ENCODE assay signal across 23 mouse cellular contexts in the genomic region with DNA sequence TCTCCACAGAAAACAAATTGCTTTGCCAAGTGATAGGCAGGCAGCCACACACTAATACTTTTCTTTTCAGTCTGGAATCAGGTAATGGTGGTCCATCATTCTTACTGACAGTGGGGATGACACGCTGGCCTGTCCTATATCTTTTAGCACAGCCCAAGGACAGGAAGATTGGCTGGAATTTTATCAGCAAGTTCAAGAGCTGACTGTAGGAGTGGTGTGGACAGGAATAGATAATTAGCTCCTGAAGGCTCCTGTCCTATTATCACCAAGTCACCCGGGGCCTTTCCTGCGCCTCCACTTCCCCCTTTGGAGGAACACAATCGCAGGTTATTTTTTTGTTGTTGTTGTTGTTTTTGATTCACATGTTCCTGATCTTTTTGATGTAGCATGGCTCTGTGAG.
DNase-seq lines count a peak whose midpoint lies in the region; ATAC-seq and TF ChIP-seq lines count a peak whose summit lies in the region.
"Had no signal": no experiment of that assay in that cellular context is flagged by ENCODE, and none has a peak within 500 bp of the region (broad histone marks: within the 10 kb centered on the region; RNA-seq: fewer than 3 reads in every experiment).

No protein-coding gene starts in this region.

- no peaks in the 10 kb centered on the region for H3K36me3 ChIP-seq in heart, embryonic 13.5 days
- H3K36me3 ChIP-seq in MEL (ENCODE audit: control insufficient read depth in 1 of 2, insufficient read depth in 2 of 2, low read length in 2 of 2): 0 out of 4 replicates have a peak, but pooled peaks cover 0 to 3% of the 10 kb centered on the region in 2 experiments
- H3K36me3 ChIP-seq in liver, embryonic 13.5 days: no peaks in the 10 kb centered on the region
- H3K36me3 ChIP-seq: heart, embryonic 10.5 days; heart, embryonic 15.5 days; hindbrain, embryonic 12.5 days; hindbrain, embryonic 15.5 days; intestine, embryonic 15.5 days had no signal

- no peaks in the 10 kb centered on the region for H3K79me2 ChIP-seq in MEL (ENCODE audit: control insufficient read depth, insufficient read depth, low read length, poor library complexity)

- TF ChIP-seq POLR2A in MEL (IDR thresholded peaks at IDR 0.05; ENCODE audit: control insufficient read depth in 1 of 2, insufficient read depth in 1 of 2, low read depth in 1 of 2, low read length in 2 of 2, poor library complexity in 1 of 2): no peak

- peak overlapping the region; percentile 36 for H3K27ac ChIP-seq in heart, embryonic 13.5 days (replicated peaks)
- no peak overlapping the region for H3K27ac ChIP-seq in MEL (ENCODE audit: control insufficient read depth, low read depth, low read length)
- no peak overlapping the region for H3K27ac ChIP-seq in liver, embryonic 13.5 days
- H3K27ac ChIP-seq: heart, adult 2 months; heart, embryonic 15.5 days; hindbrain, embryonic 12.5 days; hindbrain, embryonic 15.5 days; intestine, embryonic 15.5 days had no signal

- H3K4me2 ChIP-seq in heart, embryonic 13.5 days: 0 out of 2 replicates have a peak overlapping the region, but pooled peaks have one; percentile 9
- H3K4me2 ChIP-seq in liver, embryonic 13.5 days: no peak overlapping the region
- H3K4me2 ChIP-seq: heart, embryonic 15.5 days; hindbrain, embryonic 12.5 days; hindbrain, embryonic 15.5 days; intestine, embryonic 15.5 days had no signal

- no peak for DNase-seq in heart, postnatal 4 days
- DNase-seq in MEL (ENCODE audit: low read depth, low spot score) (peak; percentile 14), MEL-GATA-1-ER (ENCODE audit: extremely low read depth, low read depth) (peak; percentile 51)
- no peak for DNase-seq in liver, embryonic 13.5 days
- DNase-seq in right cerebral cortex, postnatal 4 days: no peak
- DNase-seq: adrenal gland, adult 8-10 months; adrenal gland, postnatal 25 days; cerebellum, adult 18-20 months; cerebellum, adult 9-10 months; cerebellum, postnatal 14 days; gastrocnemius, postnatal 10 days; gastrocnemius, postnatal 36 days; heart, adult 2 months; heart, postnatal 10 days; kidney, adult 11 months had no signal

- H3K4me3 ChIP-seq in heart, embryonic 13.5 days: no peak overlapping the region
- H3K4me3 ChIP-seq in MEL (ENCODE audit: control insufficient read depth in 1 of 2, insufficient read depth in 1 of 2, low read depth in 2 of 2, low read length in 2 of 2): no peak overlapping the region
- H3K4me3 ChIP-seq in liver, embryonic 13.5 days (replicated peaks): no peak overlapping the region
- H3K4me3 ChIP-seq: heart, adult 2 months; heart, embryonic 10.5 days; heart, embryonic 15.5 days; hindbrain, embryonic 12.5 days; hindbrain, embryonic 15.5 days; intestine, embryonic 15.5 days had no signal

- peak in 1 of 2 experiments; percentile 49; a peak in 2 of 4 replicates for TF ChIP-seq EP300 in MEL (IDR thresholded peaks at IDR 0.05; ENCODE audit: low read depth in 1 of 2, low read length in 2 of 2)

- no peak for TF ChIP-seq CTCF in MEL (IDR thresholded peaks at IDR 0.05 in 2 of 3, conservative IDR thresholded peaks at IDR 0.05 in 1 of 3; ENCODE audit: control insufficient read depth in 1 of 3, insufficient read depth in 1 of 3, low read depth in 2 of 3, low read length in 3 of 3, poor library complexity in 1 of 3, severe bottlenecking in 1 of 3)

- WGBS in heart, embryonic 13.5 days: 11% methylated on average over 4 of the region's 4 CpGs
- WGBS in liver, embryonic 13.5 days (ENCODE audit: insufficient replicate concordance): 11% methylated on average over 4 of the region's 4 CpGs

- ATAC-seq in heart, embryonic 13.5 days (ENCODE audit: extremely low read depth, insufficient number of reproducible peaks, low FRiP score, low TSS enrichment): no peak
- peak; percentile 58; the same call in 1 of the 2 replicates for ATAC-seq in liver, embryonic 13.5 days (ENCODE audit: low read depth)
- ATAC-seq: CD4-positive, CD25-positive, alpha-beta regulatory T cell, adult 4 months; forebrain, embryonic 16.5 days; intestine, embryonic 15.5 days had no signal

- H3K9me3 ChIP-seq in heart, embryonic 13.5 days: no peaks in the 10 kb centered on the region
- H3K9me3 ChIP-seq in MEL (replicated peaks; ENCODE audit: insufficient read depth, low read length): no peaks in the 10 kb centered on the region
- H3K9me3 ChIP-seq in liver, embryonic 13.5 days (replicated peaks): no peaks in the 10 kb centered on the region
- H3K9me3 ChIP-seq: heart, embryonic 10.5 days; heart, embryonic 15.5 days; hindbrain, embryonic 12.5 days; hindbrain, embryonic 15.5 days; intestine, embryonic 15.5 days had no signal

- H3K4me1 ChIP-seq in heart, embryonic 13.5 days: peaks cover 16% of the 10 kb centered on the region
- peaks cover 0 to 3% of the 10 kb centered on the region in 2 experiments; a peak in 1 of 4 replicates for H3K4me1 ChIP-seq in MEL (ENCODE audit: control insufficient read depth in 1 of 2, insufficient read depth in 2 of 2, low read length in 2 of 2)
- peaks cover 10% of the 10 kb centered on the region for H3K4me1 ChIP-seq in liver, embryonic 13.5 days (replicated peaks)
- H3K4me1 ChIP-seq: hindbrain, embryonic 12.5 days; intestine, embryonic 15.5 days had no signal

- no peak overlapping the region for H3K9ac ChIP-seq in heart, embryonic 13.5 days
- no peak overlapping the region for H3K9ac ChIP-seq in MEL (ENCODE audit: control insufficient read depth, low read depth, low read length, poor library complexity, severe bottlenecking)
- no peak overlapping the region for H3K9ac ChIP-seq in liver, embryonic 13.5 days
- H3K9ac ChIP-seq: heart, embryonic 15.5 days; hindbrain, embryonic 12.5 days; hindbrain, embryonic 15.5 days; intestine, embryonic 15.5 days had no signal

- H3K27me3 ChIP-seq in heart, embryonic 13.5 days (replicated peaks): no peaks in the 10 kb centered on the region
- no peaks in the 10 kb centered on the region for H3K27me3 ChIP-seq in MEL (ENCODE audit: control insufficient read depth in 1 of 2, insufficient read depth in 2 of 2, low read length in 2 of 2)
- H3K27me3 ChIP-seq in liver, embryonic 13.5 days: no peaks in the 10 kb centered on the region
- H3K27me3 ChIP-seq: heart, embryonic 15.5 days; hindbrain, embryonic 12.5 days; hindbrain, embryonic 15.5 days; intestine, embryonic 15.5 days had no signal

- no peak for TF ChIP-seq RAD21 in MEL (IDR thresholded peaks at IDR 0.05; ENCODE audit: low read depth, low read length)

TF ChIP-seq in MEL, 35 proteins besides CTCF, POLR2A, EP300 and RAD21:
- TF ChIP-seq USF2 (IDR thresholded peaks at IDR 0.05; ENCODE audit: borderline replicate concordance in 1 of 2, insufficient read depth in 1 of 2, low read depth in 1 of 2, low read length in 2 of 2) (no peak), TAL1 (IDR thresholded peaks at IDR 0.05; ENCODE audit: low read length) (peak; percentile 48), KAT2A (conservative IDR thresholded peaks at IDR 0.05; ENCODE audit: low read depth, low read length) (no peak), TBP (IDR thresholded peaks at IDR 0.05; ENCODE audit: low read depth, low read length) (no peak), NELFE (IDR thresholded peaks at IDR 0.05; ENCODE audit: low read depth, low read length) (no peak), UBTF (IDR thresholded peaks at IDR 0.05; ENCODE audit: borderline replicate concordance, insufficient read depth, low read depth, low read length) (no peak), ZMIZ1 (IDR thresholded peaks at IDR 0.05; ENCODE audit: low read depth, low read length) (no peak), POLR2AphosphoS2 (IDR thresholded peaks at IDR 0.05; ENCODE audit: low read length) (no peak), ELF1 (IDR thresholded peaks at IDR 0.05; ENCODE audit: low read depth, low read length) (no peak), SMC3 (IDR thresholded peaks at IDR 0.05; ENCODE audit: low read depth, low read length) (no peak), GATA1 (IDR thresholded peaks at IDR 0.05; ENCODE audit: low read depth, low read length) (peak; percentile 31; the same call in 1 of the 2 replicates), ZKSCAN1 (IDR thresholded peaks at IDR 0.05; ENCODE audit: low read depth, low read length) (no peak), TCF12 (IDR thresholded peaks at IDR 0.05; ENCODE audit: low read depth, low read length) (peak; percentile 50)

Comparison
In these comparisons a context has a peak if more than half of its experiments do, and no peak if none do; other contexts are left out.
1. DNase-seq: peak in MEL (single experiment) and MEL-GATA-1-ER (single experiment); none in heart, postnatal 4 days (single experiment), liver, embryonic 13.5 days (single experiment) and right cerebral cortex, postnatal 4 days (single experiment).